Mouse (Mus musculus) cerebellum, adult 8-10 months (tissue): ENCODE results near the gene Gsk3a.
A peak's percentile ranks its signal among the peaks of the same experiment; 100 is the strongest.

Source experiments
- DNase-seq: peaks from one replicate; pipeline ENCODE4 v3.0.0; 2022

Gene Gsk3a

GRCm38 (mm10) chr7:25220457-25221101 is 17.1 kb downstream of the Gsk3a start, which contains the start of gene Dedd2:
Gene Dedd2, minus strand, starts transcription at chr7:25220615.
- DNase-seq, result no peak

GRCm38 (mm10) chr7:25219756-25220456 is 17.7 kb downstream of the Gsk3a start:
- peak; percentile 96 for DNase-seq

- DNase-seq, result no peak
Observed at GRCm38 (mm10) chr7:25219416-25219750, 18.3 kb downstream of the Gsk3a start.

GRCm38 (mm10) chr7:25218705-25219415 is 18.8 kb downstream of the Gsk3a start:
- DNase-seq, result peak; percentile 59

- peak; percentile 35 for DNase-seq
Observed at GRCm38 (mm10) chr7:25217653-25218395, 19.8 kb downstream of the Gsk3a start.

GRCm38 (mm10) chr7:25214172-25214571 is 23.5 kb downstream of the Gsk3a start:
- no peak for DNase-seq

GRCm38 (mm10) chr7:25213099-25213498 is 24.6 kb downstream of the Gsk3a start:
- DNase-seq, result no peak

- no peak for DNase-seq
Observed at GRCm38 (mm10) chr7:25210482-25210881, 27.2 kb downstream of the Gsk3a start.

- DNase-seq, result no peak
Observed at GRCm38 (mm10) chr7:25209161-25209622, 28.5 kb downstream of the Gsk3a start.

GRCm38 (mm10) chr7:25206094-25206830 is 31.4 kb downstream of the Gsk3a start:
- peak; percentile 44 for DNase-seq

- no peak for DNase-seq
Observed at GRCm38 (mm10) chr7:25205355-25206093, 32.1 kb downstream of the Gsk3a start.

GRCm38 (mm10) chr7:25203624-25204023 is 34.0 kb downstream of the Gsk3a start:
- no peak for DNase-seq

- no peak for DNase-seq
Observed at GRCm38 (mm10) chr7:25197384-25198018, 40.1 kb downstream of the Gsk3a start.

- no peak for DNase-seq
Observed at GRCm38 (mm10) chr7:25196107-25196506, 41.5 kb downstream of the Gsk3a start.

- no peak for DNase-seq
Observed at GRCm38 (mm10) chr7:25195148-25195547, 42.5 kb downstream of the Gsk3a start.

- no peak for DNase-seq
Observed at GRCm38 (mm10) chr7:25192110-25192509, 45.5 kb downstream of the Gsk3a start.

- no peak for DNase-seq
Observed at GRCm38 (mm10) chr7:25190806-25191205, 46.8 kb downstream of the Gsk3a start.

GRCm38 (mm10) chr7:25187662-25188650 is 49.7 kb downstream of the Gsk3a start:
- DNase-seq, result peak; percentile 93

- no peak for DNase-seq
Observed at GRCm38 (mm10) chr7:25184091-25184490, 53.6 kb downstream of the Gsk3a start.

- no peak for DNase-seq
Observed at GRCm38 (mm10) chr7:25181814-25182213, 55.8 kb downstream of the Gsk3a start.
